Mouse (Mus musculus) liver, embryonic 14.5 days (tissue): Measurements from ENCODE around the gene Slc3a1.

Source experiments
- CTCF ChIP-seq: IDR thresholded peaks from 2 replicates; pipeline ENCODE4 v1.5.1; 2016; ENCODE audit warnings: antibody characterized with exemption, low read depth, control low read depth
- EP300 ChIP-seq: IDR thresholded peaks from 2 replicates; pipeline ENCODE4 v1.6.1; 2016; ENCODE audit warnings: antibody characterized with exemption, low read depth

- TF ChIP-seq CTCF = no peak
- TF ChIP-seq EP300 = no peak
Observed at GRCm38 (mm10) chr17:85025151-85025550, 3.0 kb upstream of the Slc3a1 start.
